Mouse (Mus musculus): ENCODE results near the gene Gm14698. TPM values are rescaled to one million over a fixed set of nuclear protein-coding genes. Genes with fewer than 3 reads are reported as not detected.

The Gm14698 gene
- 1 to 10 TPM; 1.6 to 3.5 TPM for total RNA-seq (2023)

GRCm38 (mm10) chrX:68821059-68821458 lies at the start of gene Gm14698:
Gene Gm14698, plus strand, starts transcription at chrX:68821093.

Other genes with a start within 250 kb of the Gm14698 start
- 100 to 1,000 TPM in 1 of 2 experiments, 10 to 100 TPM in 1; 87.7 to 112 TPM for gene Fmr1, start 142.6 kb upstream of the Gm14698 start, total RNA-seq (2023)
- gene Fmr1nb, start 59.3 kb upstream of the Gm14698 start, total RNA-seq (2023) = not detected
- gene Gm6812, start 72.0 kb downstream of the Gm14698 start, total RNA-seq (2023) = not detected